Mouse (Mus musculus) intestine, embryonic 16.5 days (tissue): ENCODE measurements at regions not wholly inside any gene's neighbourhood (a gene's known extent, or its start where the extent isn't known, plus 50 kb on each side); places are given as distances from the start of the nearest gene placed in this dataset.

Source experiments
- ATAC-seq: fragments of 200-750 bp; cut with Nextera tagmentation; 2 replicates; pipeline ENCODE4 v1.8.0; 2017; ENCODE audit warnings: moderate TSS enrichment, moderate library complexity
- H3K27ac ChIP-seq: fragments of 300-500 bp; sonication (generic); 2 replicates; pipeline ENCODE4 v1.5.1; 2014; ENCODE audit warnings: mild to moderate bottlenecking, low read length
- H3K27me3 ChIP-seq: fragments of 300-500 bp; sonication (generic); replicated peaks from 2 replicates; pipeline ENCODE4 v1.6.1; 2014; ENCODE audit warnings: low read length, control low read depth, mixed read lengths; ENCODE audit not compliant: control insufficient read depth, insufficient read depth
- H3K36me3 ChIP-seq: fragments of 300-500 bp; sonication (generic); 2 replicates; pipeline ENCODE4 v1.6.1; 2014; ENCODE audit warnings: low read length, control low read depth; ENCODE audit not compliant: control insufficient read depth, insufficient read depth
- H3K4me1 ChIP-seq: fragments of 300-500 bp; sonication (generic); 2 replicates; pipeline ENCODE4 v1.6.1; 2014; ENCODE audit warnings: low read length, control low read depth, mixed read lengths; ENCODE audit not compliant: control insufficient read depth, insufficient read depth
- H3K4me2 ChIP-seq: fragments of 300-500 bp; sonication (generic); 2 replicates; pipeline ENCODE4 v1.6.1; 2014; ENCODE audit warnings: low read depth, low read length, control low read depth
- H3K4me3 ChIP-seq: fragments of 300-500 bp; sonication (generic); 2 replicates; pipeline ENCODE4 v1.5.1; 2014; ENCODE audit warnings: mild to moderate bottlenecking, low read length
- H3K9ac ChIP-seq: fragments of 300-500 bp; sonication (generic); 2 replicates; pipeline ENCODE4 v1.6.1; 2014; ENCODE audit warnings: low read depth, low read length
- H3K9me3 ChIP-seq: fragments of 300-500 bp; sonication (generic); 2 replicates; pipeline ENCODE4 v1.6.1; 2016; ENCODE audit warnings: low read length, control low read depth; ENCODE audit not compliant: control insufficient read depth
- WGBS: fragments of 180-500 bp; shearing (Covaris S2); extraction: QIAGEN DNeasy Blood & Tissue Kit; methylation state at CpG from one replicate; pipeline ENCODE4 v1.1.7; 2014; 5-methylcytosine and 5-hydroxymethylcytosine counted together

- Histone ChIP-seq H3K36me3 (no peaks in the 10 kb centered on the region), H3K4me2 (no peak overlapping the region), H3K27me3 (no peaks in the 10 kb centered on the region), H3K9ac (no peak overlapping the region), H3K4me1 (no peaks in the 10 kb centered on the region), H3K9me3 (no peaks in the 10 kb centered on the region), H3K27ac (no peak overlapping the region), H3K4me3 (no peak overlapping the region)
- ATAC-seq, result no peak
- WGBS, result 84% methylated on average over 4 of the region's 4 CpGs
These were observed 74.9 kb upstream of the Cdh9 start for GRCm38 (mm10) chr15:16653690-16654089.

GRCm38 (mm10) chr15:16661226-16661625, 67.3 kb upstream of the Cdh9 start:
- no peak overlapping the region for H3K4me2 ChIP-seq

More at GRCm38 (mm10) chr15:16661226-16661625, 67.3 kb upstream of the Cdh9 start:
- H3K4me1 ChIP-seq, result no peaks in the 10 kb centered on the region
- no peaks in the 10 kb centered on the region for H3K27me3 ChIP-seq
- ATAC-seq, result no peak
- no peak overlapping the region for H3K27ac ChIP-seq
- 85% methylated on average over 3 of the region's 3 CpGs for WGBS
- no peaks in the 10 kb centered on the region for H3K9me3 ChIP-seq
- no peak overlapping the region for H3K9ac ChIP-seq
- no peaks in the 10 kb centered on the region for H3K36me3 ChIP-seq
- H3K4me3 ChIP-seq, result no peak overlapping the region
